Mouse (Mus musculus) forebrain, embryonic 14.5 days (tissue): ENCODE data around the gene Ccdc172. TPM values are rescaled to one million over a fixed set of nuclear protein-coding genes. Genes with fewer than 3 reads are reported as not detected.
A peak's percentile ranks its signal among the peaks of the same experiment; 100 is the strongest.

Source experiments
- ATAC-seq: fragments of 200-750 bp; cut with Nextera tagmentation; 2 replicates; pipeline ENCODE4 v1.8.0; 2017; ENCODE audit warnings: mild to moderate bottlenecking, moderate library complexity
- DNase-seq: peaks from one replicate; pipeline ENCODE4 v3.0.0-alpha.2; 2015; ENCODE audit warnings: low spot score
- H3K27ac ChIP-seq: fragments of 300-500 bp; sonication (generic); 2 replicates; pipeline ENCODE4 v1.5.1; 2014; ENCODE audit warnings: low read depth, mild to moderate bottlenecking, control low read depth, low read length, moderate library complexity
- H3K27me3 ChIP-seq: fragments of 300-500 bp; sonication (generic); replicated peaks from 2 replicates; pipeline ENCODE4 v1.6.1; 2014; ENCODE audit warnings: low read length, control low read depth, mixed read lengths; ENCODE audit not compliant: control insufficient read depth, insufficient read depth
- H3K36me3 ChIP-seq: fragments of 300-500 bp; sonication (generic); 2 replicates; pipeline ENCODE4 v1.6.1; 2014; ENCODE audit warnings: low read length, control low read depth; ENCODE audit not compliant: control insufficient read depth, insufficient read depth
- H3K4me1 ChIP-seq: fragments of 300-500 bp; sonication (generic); 2 replicates; pipeline ENCODE4 v1.6.1; 2014; ENCODE audit warnings: antibody characterized with exemption, low read length, control low read depth; ENCODE audit not compliant: control insufficient read depth, insufficient read depth
- H3K4me2 ChIP-seq: fragments of 300-500 bp; sonication (generic); 2 replicates; pipeline ENCODE4 v1.6.1; 2014; ENCODE audit warnings: mild to moderate bottlenecking, control low read depth, low read length
- H3K4me3 ChIP-seq: fragments of 300-500 bp; sonication (generic); 2 replicates; pipeline ENCODE4 v1.5.1; 2014; ENCODE audit warnings: low read depth, low read length, control low read depth
- H3K9ac ChIP-seq: fragments of 300-500 bp; sonication (generic); 2 replicates; pipeline ENCODE4 v1.6.1; 2014; ENCODE audit warnings: mild to moderate bottlenecking, low read length, control low read depth, moderate library complexity
- H3K9me3 ChIP-seq: fragments of 300-500 bp; sonication (generic); replicated peaks from 2 replicates; pipeline ENCODE4 v1.6.1; 2016; ENCODE audit warnings: low read length, control low read depth, mixed read lengths; ENCODE audit not compliant: control insufficient read depth
- WGBS: fragments of 180-500 bp; shearing (Covaris S2); extraction: QIAGEN DNeasy Blood & Tissue Kit; methylation state at CpG from one replicate; pipeline ENCODE4 v1.1.7; 2014; 5-methylcytosine and 5-hydroxymethylcytosine counted together
- polyA plus RNA-seq: library from polyadenylated mRNA; unstranded; fragments of >200 nt; fragmentation: Nextera tagmentation; extraction: Ambion mirVana; gene quantifications from 2 replicates; pipeline ENCODE4 v1.2.1, GENCODE M21; 2014

Gene Ccdc172
- polyA plus RNA-seq, 1 experiment from 2014 or later: not detected

- Histone ChIP-seq H3K9ac (no peak overlapping the region), H3K27ac (no peak overlapping the region), H3K4me3 (no peak overlapping the region), H3K36me3 (no peaks in the 10 kb centered on the region), H3K27me3 (no peaks in the 10 kb centered on the region), H3K4me2 (no peak overlapping the region), H3K9me3 (no peaks in the 10 kb centered on the region), H3K4me1 (peaks cover 5% of the 10 kb centered on the region)
- WGBS: 58% methylated on average over 2 of the region's 2 CpGs
- peak; percentile 44; the same call in 1 of the 2 replicates for ATAC-seq
- DNase-seq: peak; percentile 76
These were observed 11.7 kb upstream of the Ccdc172 start for GRCm38 (mm10) chr19:58500049-58500448.

GRCm38 (mm10) chr19:58521696-58522095 is 9.9 kb downstream of the Ccdc172 start:
- Histone ChIP-seq H3K4me1 (peaks cover 3% of the 10 kb centered on the region; the same call in 1 of the 2 replicates), H3K27me3 (no peaks in the 10 kb centered on the region), H3K4me3 (no peak overlapping the region), H3K36me3 (no peaks in the 10 kb centered on the region), H3K9me3 (no peaks in the 10 kb centered on the region), H3K9ac (no peak overlapping the region), H3K4me2 (no peak overlapping the region), H3K27ac (no peak overlapping the region)
- whole genome bisulfite sequencing: 94% methylated on average over 1 of the region's 1 CpGs
- DNase-seq: no peak
- no peak for ATAC-seq

- 29% methylated on average over 12 of the region's 12 CpGs for WGBS
- Histone ChIP-seq H3K9me3 (no peaks in the 10 kb centered on the region), H3K4me1 (peaks cover 3% of the 10 kb centered on the region; the same call in 1 of the 2 replicates), H3K36me3 (no peaks in the 10 kb centered on the region), H3K27me3 (no peaks in the 10 kb centered on the region), H3K9ac (peak overlapping the region; percentile 21; the same call in 1 of the 2 replicates), H3K27ac (no peak overlapping the region), H3K4me3 (no peak overlapping the region), H3K4me2 (peak overlapping the region; percentile 20; the same call in 1 of the 2 replicates)
- ATAC-seq (no peak), DNase-seq (peak; percentile 23)
These were observed 12.1 kb downstream of the Ccdc172 start for GRCm38 (mm10) chr19:58523736-58524394.

GRCm38 (mm10) chr19:58525457-58526239 is 13.9 kb downstream of the Ccdc172 start:
- no peak overlapping the region for H3K4me2 ChIP-seq
- 68% methylated on average over 12 of the region's 12 CpGs for WGBS
- H3K4me3 ChIP-seq: no peak overlapping the region
- H3K4me1 ChIP-seq: peaks cover 3% of the 10 kb centered on the region; the same call in 1 of the 2 replicates
- H3K9me3 ChIP-seq: no peaks in the 10 kb centered on the region
- DNase-seq (no peak), ATAC-seq (no peak)
- no peaks in the 10 kb centered on the region for H3K27me3 ChIP-seq
- no peak overlapping the region for H3K27ac ChIP-seq
- H3K36me3 ChIP-seq: no peaks in the 10 kb centered on the region
- H3K9ac ChIP-seq: no peak overlapping the region

DNA sequence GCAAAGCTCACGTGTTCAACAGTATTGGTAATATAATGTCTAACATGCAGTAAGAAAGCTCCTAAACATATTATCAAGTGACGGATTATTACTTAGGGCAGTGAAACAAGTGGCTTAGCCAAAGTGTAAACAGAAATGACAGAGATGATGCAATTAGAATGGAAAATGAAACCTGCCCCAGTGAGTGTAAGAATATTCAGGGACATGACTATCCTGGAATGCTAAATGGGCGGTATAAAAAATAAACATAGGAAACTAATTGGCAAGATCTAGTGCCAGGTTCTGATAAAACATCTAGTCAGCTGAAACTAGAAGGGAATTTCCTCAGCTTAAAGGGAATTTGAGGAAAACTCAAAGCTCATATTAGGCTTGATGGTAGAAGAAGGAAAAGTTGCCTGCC is 21.3 kb downstream of the Ccdc172 start:
- Histone ChIP-seq H3K4me1 (no peaks in the 10 kb centered on the region), H3K36me3 (no peaks in the 10 kb centered on the region), H3K4me2 (no peak overlapping the region), H3K9ac (no peak overlapping the region), H3K4me3 (no peak overlapping the region), H3K27ac (no peak overlapping the region), H3K27me3 (no peaks in the 10 kb centered on the region), H3K9me3 (no peaks in the 10 kb centered on the region)
- ATAC-seq (no peak), DNase-seq (no peak)
- 91% methylated on average over 3 of the region's 3 CpGs for WGBS

- H3K27ac ChIP-seq: no peak overlapping the region
- H3K9me3 ChIP-seq: no peaks in the 10 kb centered on the region
- H3K36me3 ChIP-seq: no peaks in the 10 kb centered on the region
- 92% methylated on average over 10 of the region's 10 CpGs for WGBS
- ATAC-seq: no peak
- no peak overlapping the region for H3K4me3 ChIP-seq
- H3K9ac ChIP-seq: no peak overlapping the region
- DNase-seq: no peak
- no peaks in the 10 kb centered on the region for H3K27me3 ChIP-seq
- no peaks in the 10 kb centered on the region for H3K4me1 ChIP-seq
- no peak overlapping the region for H3K4me2 ChIP-seq
These were observed 24.9 kb downstream of the Ccdc172 start for GRCm38 (mm10) chr19:58536691-58537090.

DNA sequence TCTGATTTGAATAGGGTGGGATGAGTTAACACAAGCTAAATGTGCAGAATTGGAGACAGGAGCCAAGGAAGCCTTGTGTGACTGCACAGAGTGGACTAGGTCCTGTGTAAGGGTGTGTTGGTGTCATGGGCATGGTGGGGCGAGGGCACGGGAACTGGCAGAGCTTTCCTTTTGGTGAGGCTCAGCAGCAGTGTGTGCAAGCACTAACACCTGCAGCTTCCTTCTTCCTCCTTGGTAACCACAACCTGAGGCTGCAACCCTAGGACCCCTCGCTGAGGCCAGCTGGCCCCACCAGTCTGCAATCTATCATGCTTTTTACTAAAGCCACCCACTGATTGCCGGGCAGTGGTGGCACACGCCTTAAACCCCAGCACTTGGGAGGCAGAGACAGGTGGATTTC is 28.6 kb downstream of the Ccdc172 start:
- H3K4me1 ChIP-seq: no peaks in the 10 kb centered on the region
- no peak overlapping the region for H3K9ac ChIP-seq
- no peak overlapping the region for H3K27ac ChIP-seq
- no peak overlapping the region for H3K4me2 ChIP-seq
- 84% methylated on average over 5 of the region's 5 CpGs for WGBS
- no peaks in the 10 kb centered on the region for H3K9me3 ChIP-seq
- no peaks in the 10 kb centered on the region for H3K27me3 ChIP-seq
- no peaks in the 10 kb centered on the region for H3K36me3 ChIP-seq
- no peak for ATAC-seq
- DNase-seq: no peak
- H3K4me3 ChIP-seq: no peak overlapping the region

DNA sequence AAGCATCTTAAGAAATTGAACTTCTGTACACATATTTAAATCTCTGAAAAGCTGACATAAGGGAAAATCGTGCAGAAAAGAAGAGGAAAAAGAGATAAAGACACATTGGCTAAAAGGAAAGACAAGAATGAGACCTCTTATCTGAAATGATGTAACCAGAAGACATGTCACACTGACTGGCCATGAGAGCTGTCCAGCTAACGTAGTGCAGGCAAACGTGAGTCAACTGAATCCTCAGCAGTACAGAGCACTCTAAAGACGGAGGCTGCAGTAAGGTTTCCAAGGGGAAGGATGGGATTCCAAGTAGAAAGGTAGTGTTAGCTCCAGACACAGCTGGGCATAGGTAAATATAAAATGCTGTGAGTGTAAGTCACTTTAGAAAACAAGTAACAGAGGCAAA is 36.6 kb downstream of the Ccdc172 start:
- DNase-seq (no peak), ATAC-seq (no peak)
- no peaks in the 10 kb centered on the region for H3K9me3 ChIP-seq
- WGBS: 63% methylated on average over 4 of the region's 4 CpGs
- H3K4me3 ChIP-seq: no peak overlapping the region
- H3K4me1 ChIP-seq: no peaks in the 10 kb centered on the region
- no peak overlapping the region for H3K9ac ChIP-seq
- H3K36me3 ChIP-seq: no peaks in the 10 kb centered on the region
- H3K4me2 ChIP-seq: no peak overlapping the region
- no peak overlapping the region for H3K27ac ChIP-seq
- H3K27me3 ChIP-seq: no peaks in the 10 kb centered on the region

GRCm38 (mm10) chr19:58550489-58550888 is 38.7 kb downstream of the Ccdc172 start:
- ATAC-seq (no peak), DNase-seq (no peak)
- H3K27me3 ChIP-seq: no peaks in the 10 kb centered on the region
- no peak overlapping the region for H3K9ac ChIP-seq
- no peaks in the 10 kb centered on the region for H3K9me3 ChIP-seq
- H3K27ac ChIP-seq: no peak overlapping the region
- H3K36me3 ChIP-seq: no peaks in the 10 kb centered on the region
- H3K4me3 ChIP-seq: no peak overlapping the region
- H3K4me2 ChIP-seq: no peak overlapping the region
- WGBS: 72% methylated on average over 1 of the region's 1 CpGs
- H3K4me1 ChIP-seq: no peaks in the 10 kb centered on the region
